Mouse (Mus musculus) megakaryocyte-erythroid progenitor cell, adult 5 weeks (primary cell): ENCODE measurements around the gene Olfr1176. TPM values are rescaled to one million over a fixed set of nuclear protein-coding genes. Genes with fewer than 3 reads are reported as not detected.

Experiments used
- polyA plus RNA-seq: library from polyadenylated mRNA; stranded (reverse); fragments of >175 nt; gene quantifications from 2 replicates; pipeline ENCODE4 v1.2.3, GENCODE M21; 2012

The Olfr1176 gene
- not detected in 2 replicates for polyA plus RNA-seq

DNA sequence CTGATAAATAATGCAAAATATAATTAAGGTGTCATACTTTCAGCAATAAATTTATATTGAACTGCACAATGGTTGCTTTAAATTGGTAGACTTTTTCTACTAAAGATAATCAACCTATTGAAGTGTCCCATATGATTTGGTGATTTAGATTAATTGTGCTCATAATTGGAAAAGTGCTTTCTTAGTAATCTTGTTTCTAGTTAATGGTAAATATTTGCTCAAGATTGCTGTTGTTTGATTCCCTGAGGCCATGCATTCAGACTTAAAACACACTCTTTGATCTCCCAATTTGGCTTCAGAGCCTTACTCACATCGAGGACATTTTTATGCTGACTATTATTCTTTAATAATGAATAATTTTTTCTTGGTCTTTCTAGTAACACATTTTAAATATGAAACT is at the start of gene Olfr1176:
Olfr1176 (plus strand) TSS at position 301 of the 400 bp plus-strand sequence.

DNA sequence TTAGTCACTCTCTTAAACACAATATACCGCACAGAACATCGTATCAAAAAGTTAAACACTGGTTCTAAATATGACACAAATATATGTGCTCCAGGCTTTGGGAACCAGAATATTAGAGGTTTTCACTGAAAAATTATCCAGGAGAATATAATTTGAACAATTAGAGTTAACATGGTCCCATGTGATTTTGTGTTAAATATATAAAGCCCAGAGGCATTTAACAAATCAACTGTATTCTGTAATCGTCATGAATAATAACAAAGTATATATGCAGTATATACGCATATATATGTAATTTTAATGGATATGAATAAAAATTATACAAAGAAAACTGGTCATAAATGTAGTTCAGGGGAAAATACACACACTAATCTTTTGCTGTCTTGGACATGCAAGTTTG is 21.5 kb upstream of the Olfr1176 start, which contains the start of gene Olfr1174-ps:
Olfr1174-ps (minus strand) TSS at position 101 of the 400 bp plus-strand sequence.

DNA sequence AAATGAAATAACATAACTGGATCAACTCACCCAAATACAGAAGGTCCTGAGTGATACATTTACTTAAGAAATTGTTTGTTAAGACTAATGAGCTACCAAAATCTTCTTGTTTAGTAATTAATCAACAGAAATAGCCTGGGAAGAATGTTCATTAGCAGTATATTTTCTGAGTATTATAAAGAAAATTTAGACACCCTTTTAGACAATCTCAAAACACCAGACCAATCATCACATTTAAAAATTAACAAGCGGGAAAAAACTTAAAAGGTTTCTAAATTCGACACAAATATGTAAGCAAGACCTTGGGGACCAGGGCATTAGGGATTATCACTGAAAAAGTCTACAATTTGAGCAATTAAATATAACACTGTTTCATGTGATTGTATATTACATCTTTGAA is 9.4 kb upstream of the Olfr1176 start, which contains the start of gene Olfr1175-ps:
Olfr1175-ps (minus strand) TSS at position 101 of the 400 bp plus-strand sequence.

DNA sequence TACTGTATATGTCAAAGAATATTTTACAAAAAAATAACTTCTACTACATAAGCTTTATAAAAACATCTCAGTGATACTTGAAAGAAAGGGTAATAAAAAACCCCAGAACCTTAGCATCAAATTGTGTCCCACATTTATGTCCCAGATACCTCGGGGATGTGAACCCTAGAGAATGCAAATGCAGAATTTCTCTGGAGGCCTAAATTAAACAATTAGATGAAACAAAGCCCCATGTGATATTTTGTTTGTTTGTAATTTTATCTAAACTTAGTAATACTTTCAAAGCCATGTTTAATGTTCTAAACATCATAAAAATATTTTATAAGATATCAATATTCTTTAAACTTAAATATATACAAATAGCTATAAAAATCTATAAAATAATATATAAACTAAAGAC is 9.9 kb downstream of the Olfr1176 start, which contains the start of gene Olfr1177-ps:
Olfr1177-ps (minus strand) TSS at position 101 of the 400 bp plus-strand sequence.

DNA sequence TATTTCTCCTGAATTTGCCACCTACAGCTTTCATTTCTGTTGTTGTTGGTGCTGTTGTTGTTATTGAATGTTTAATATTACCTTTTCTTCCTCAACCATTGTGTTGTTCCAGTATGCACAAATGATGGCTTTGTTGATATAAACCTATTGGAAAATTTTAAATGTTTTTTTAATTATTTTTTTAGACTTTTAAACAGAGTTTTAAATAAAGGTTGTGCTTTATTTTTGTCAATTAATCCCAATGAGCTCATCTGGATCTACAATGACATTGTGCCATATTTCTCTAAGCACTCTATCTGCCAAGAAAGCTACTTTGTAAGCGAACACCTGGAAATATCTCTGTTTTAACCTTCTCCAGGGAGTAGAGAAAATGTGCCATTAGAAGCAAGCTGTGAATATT is 50.2 kb downstream of the Olfr1176 start, which contains the start of gene Olfr1178:
Olfr1178 (plus strand) TSS at position 301 of the 400 bp plus-strand sequence.

Other genes with a start within 250 kb of the Olfr1176 start
- gene Olfr1164, start 242.8 kb upstream of the Olfr1176 start, polyA plus RNA-seq, result not detected in 2 replicates
- not detected in 2 replicates for gene Olfr1166, start 208.4 kb upstream of the Olfr1176 start, polyA plus RNA-seq
- gene Olfr1167, start 181.5 kb upstream of the Olfr1176 start, polyA plus RNA-seq, result not detected in 2 replicates
- not detected in 2 replicates for gene Olfr1168, start 154.8 kb upstream of the Olfr1176 start, polyA plus RNA-seq
- not detected in 2 replicates for gene Olfr1170, start 108.4 kb upstream of the Olfr1176 start, polyA plus RNA-seq
- not detected in 2 replicates for gene Olfr1173, start 56.8 kb upstream of the Olfr1176 start, polyA plus RNA-seq
- not detected in 2 replicates for gene Olfr1174-ps, start 21.6 kb upstream of the Olfr1176 start, polyA plus RNA-seq
- not detected in 2 replicates for gene Olfr1175-ps, start 9.5 kb upstream of the Olfr1176 start, polyA plus RNA-seq
- gene Olfr1177-ps, start 9.8 kb downstream of the Olfr1176 start, polyA plus RNA-seq, result not detected in 2 replicates
- gene Olfr1178, start 50.3 kb downstream of the Olfr1176 start, polyA plus RNA-seq, result not detected in 2 replicates
- not detected in 2 replicates for gene Olfr1179, start 69.7 kb downstream of the Olfr1176 start, polyA plus RNA-seq
- gene Olfr1180, start 82.4 kb downstream of the Olfr1176 start, polyA plus RNA-seq, result not detected in 2 replicates
- gene Olfr1181, start 89.5 kb downstream of the Olfr1176 start, polyA plus RNA-seq, result not detected in 2 replicates
- gene Gm13757, start 112.4 kb downstream of the Olfr1176 start, polyA plus RNA-seq, result not detected in 2 replicates
- not detected in 2 replicates for gene Olfr1183, start 118.1 kb downstream of the Olfr1176 start, polyA plus RNA-seq
- not detected in 2 replicates for gene Olfr1184, start 146.9 kb downstream of the Olfr1176 start, polyA plus RNA-seq
- not detected in 2 replicates for gene Olfr1185-ps1, start 156.6 kb downstream of the Olfr1176 start, polyA plus RNA-seq
- gene Olfr1186, start 181.8 kb downstream of the Olfr1176 start, polyA plus RNA-seq, result not detected in 2 replicates
- gene Olfr1188, start 220.2 kb downstream of the Olfr1176 start, polyA plus RNA-seq, result not detected in 2 replicates
- not detected in 2 replicates for gene Olfr1189, start 249.7 kb downstream of the Olfr1176 start, polyA plus RNA-seq